Mouse (Mus musculus) v-Abl transformed pro-B cells (cell line): Measurements from ENCODE around the gene Tmem120b.

ENCODE experiments used
- in situ Hi-C, 2 experiments: fragments of 400-800 bp; cut with MboI; formaldehyde crosslinking; loops; one replicate each; pipeline ENCODE4 v1.15.1; 2025; ENCODE audit not compliant: unreplicated experiment in 2 of 2

Gene Tmem120b

DNA sequence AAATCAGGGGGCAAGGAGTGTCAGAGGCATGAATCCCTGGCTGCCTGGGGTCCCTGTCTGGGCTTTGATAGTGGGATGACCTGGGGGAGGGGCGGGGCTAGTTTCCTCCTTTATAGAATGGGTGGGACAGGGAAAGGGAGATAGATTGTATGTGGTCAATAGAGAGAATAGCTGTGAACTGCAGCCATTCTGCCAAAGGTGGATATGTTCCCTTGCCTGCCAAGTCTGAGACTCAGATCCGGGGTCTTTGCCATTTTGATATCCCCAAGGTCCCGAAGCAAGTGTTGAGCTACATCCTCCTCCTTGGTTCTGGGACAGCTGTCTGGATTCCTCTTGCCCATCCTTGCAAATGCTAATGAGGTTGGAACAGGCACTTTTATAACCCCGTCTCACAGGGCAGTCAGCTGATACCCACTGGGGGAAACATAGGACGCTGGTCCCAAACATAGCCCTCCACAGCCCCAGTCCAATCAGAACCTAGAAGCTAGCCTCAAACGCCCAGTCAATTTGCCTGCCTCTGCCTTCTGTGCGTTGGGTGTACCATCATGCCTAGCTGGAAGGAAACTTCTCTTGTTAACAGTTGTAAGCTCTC lies 52.5 kb downstream of the Tmem120b start:
- in situ Hi-C loops, result no loop called here

DNA sequence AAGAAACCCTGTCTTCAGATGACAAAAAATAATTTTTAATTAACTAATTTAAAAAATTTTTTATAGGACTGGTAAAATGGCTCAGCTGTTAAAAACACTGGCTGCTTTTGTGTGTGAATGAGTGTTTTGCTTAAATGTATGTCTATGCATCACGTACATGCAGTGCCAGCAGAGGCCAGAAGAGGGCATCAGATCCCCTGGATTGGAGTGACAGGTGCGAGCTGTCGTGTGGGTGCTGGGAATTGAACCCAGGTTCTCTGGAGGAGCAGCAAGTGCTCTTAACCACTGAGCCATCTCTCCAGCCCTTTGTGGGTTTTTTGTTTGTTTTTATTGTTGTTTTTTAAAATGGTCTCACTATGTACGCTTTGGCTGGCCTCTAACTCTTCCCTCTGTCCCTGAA lies 54.0 kb downstream of the Tmem120b start:
- in situ Hi-C loops, result no loop called here

- in situ Hi-C loops, result no loop called here
Measured at GRCm38 (mm10) chr5:123125105-123125504, 56.9 kb downstream of the Tmem120b start.

GRCm38 (mm10) chr5:123125638-123126406 lies 57.6 kb downstream of the Tmem120b start:
- in situ Hi-C loops, result no loop called here

DNA sequence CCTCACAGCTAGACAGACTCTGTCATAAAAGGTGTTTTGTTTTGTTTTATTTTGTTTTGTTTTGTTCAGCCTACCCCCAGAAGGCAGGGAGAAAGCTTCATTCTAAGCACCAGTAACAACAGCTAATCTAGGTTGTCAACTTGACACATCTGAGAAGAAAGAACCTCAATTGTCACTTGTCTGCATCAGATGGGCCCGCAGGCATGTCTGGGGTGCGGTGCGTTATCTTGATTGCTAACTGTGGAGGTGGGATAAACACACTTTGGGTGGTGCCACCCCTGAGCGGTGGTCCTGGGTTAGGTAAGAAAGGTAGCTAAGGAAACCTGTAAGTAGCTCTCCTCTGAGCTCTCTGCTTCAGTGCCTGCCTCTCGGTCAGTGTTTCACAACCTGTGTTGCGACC lies 58.8 kb downstream of the Tmem120b start:
- in situ Hi-C loops, result no loop called here

DNA sequence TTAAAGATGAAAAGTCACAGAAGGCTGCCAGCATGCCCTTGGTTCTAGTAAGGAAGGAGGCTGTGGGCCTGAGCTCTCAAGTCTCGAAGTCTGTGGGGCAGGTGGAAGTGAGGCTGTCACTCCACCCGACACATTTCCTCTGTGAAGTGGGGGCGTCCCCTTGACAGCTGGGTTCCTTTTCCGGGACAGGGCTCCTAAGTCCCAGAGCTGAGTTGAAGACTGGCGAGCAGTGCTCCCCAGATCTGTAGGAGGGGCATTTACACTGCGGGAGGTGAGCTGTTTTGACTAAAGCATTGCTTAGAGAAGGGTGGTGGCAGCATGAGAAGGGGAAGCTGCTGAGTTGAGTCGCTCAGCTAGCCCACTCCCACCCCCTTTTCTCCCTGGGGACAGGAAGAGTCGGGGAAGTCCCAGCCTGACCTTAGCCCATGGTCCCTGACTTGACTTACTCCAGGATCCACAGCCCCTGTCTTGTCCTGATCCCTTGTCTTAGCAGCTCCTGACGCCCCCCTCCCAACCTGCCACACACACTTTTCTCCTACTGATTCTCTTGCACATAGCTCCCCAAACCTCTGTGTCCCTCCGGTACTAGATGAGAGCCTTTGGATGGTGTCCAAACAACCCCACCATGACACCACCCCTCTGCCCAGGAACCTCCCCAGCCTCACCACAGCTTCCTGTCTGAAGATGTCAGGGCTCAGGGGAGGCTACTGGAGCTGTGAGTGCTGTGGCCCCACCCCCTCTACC lies 60.4 kb downstream of the Tmem120b start:
- in situ Hi-C loops, result no loop called here

GRCm38 (mm10) chr5:123129170-123129757 lies 61.0 kb downstream of the Tmem120b start:
- in situ Hi-C loops, result no loop called here

DNA sequence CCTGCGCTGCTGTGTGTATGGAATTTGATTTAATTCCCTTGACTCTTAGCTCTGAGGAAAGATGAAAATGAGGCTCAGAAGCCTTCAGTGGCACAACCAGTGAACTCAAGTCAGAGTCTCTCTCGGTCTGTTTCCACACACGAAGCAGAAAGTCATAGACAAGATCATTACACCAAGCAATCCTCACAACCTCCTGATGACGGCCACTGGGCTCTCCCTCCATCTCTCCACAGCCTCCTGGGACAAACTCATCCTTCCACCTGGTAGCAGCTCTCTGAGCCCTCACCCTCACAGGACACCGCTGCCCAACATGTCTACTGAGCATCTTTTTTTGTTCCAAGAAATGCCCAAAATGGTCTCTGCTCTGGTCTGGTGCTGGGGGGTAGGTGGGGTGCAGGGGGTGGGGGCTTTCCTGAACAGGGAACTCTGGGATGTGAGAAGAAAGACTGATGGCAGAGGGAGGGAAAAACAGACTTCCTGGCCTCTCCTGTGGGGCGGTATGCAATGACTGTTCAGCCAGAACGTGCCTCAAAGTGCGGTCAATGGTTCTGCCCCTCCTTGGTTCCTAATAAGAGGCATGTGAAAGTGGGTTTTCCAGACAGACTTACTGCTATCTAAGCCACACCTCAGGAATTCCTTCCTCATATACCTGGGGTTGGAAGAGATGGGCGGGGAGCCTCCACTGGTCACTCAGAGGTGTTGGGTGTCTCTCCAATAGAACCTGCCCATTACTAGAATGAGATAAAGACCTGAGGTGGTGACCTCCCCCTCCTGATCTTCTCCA lies 62.0 kb downstream of the Tmem120b start:
- in situ Hi-C loops, result loop anchor here (5.0 kb wide), 1 partner anchor 42 kb away; no protein-coding TSS in a partner anchor

GRCm38 (mm10) chr5:123130814-123131148 lies 62.6 kb downstream of the Tmem120b start:
- in situ Hi-C loops, result loop anchor here (5.0 kb wide), 1 partner anchor 42 kb away; no protein-coding TSS in a partner anchor

- in situ Hi-C loops, result loop anchor here (5.0 kb wide), 1 partner anchor 40 kb away; no protein-coding TSS in a partner anchor
Measured at GRCm38 (mm10) chr5:123132308-123133071, 64.3 kb downstream of the Tmem120b start, which contains the start of gene Rhof. Gene Rhof (minus strand): TSS chr5:123132692.

DNA sequence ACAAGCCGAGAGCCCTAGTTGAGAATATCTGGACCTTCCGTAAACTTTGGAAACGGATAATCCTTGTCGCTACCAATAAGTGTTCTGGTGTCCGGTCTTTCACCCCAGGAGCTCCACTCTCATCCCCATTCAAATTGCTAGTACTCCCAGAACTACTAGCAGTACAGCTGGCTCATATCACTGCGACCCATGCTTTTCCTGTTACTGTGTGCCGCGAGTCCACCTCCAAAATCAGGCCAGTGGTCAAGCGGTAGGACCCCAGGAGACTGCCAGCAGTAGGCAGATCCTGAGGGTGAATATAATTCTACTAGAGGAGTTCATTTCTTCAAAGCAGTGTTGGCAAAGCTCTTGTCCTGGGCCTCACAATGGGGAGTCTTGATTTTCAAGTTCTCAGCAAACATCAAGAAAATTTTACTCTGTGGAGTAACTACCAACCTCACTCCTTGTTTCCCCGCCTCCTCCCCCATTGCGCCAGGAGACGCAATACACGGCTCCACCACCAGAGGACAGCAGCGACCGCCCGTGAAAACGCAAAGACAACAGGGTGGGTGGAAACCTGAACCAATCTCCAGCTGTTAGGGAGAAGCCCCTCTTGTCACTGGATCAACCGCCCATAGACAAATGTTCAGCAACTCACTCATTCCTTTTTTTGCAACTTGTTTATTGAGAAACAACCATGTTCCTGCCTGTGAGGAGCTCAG lies 65.0 kb downstream of the Tmem120b start:
- in situ Hi-C loops, result loop anchor here (5.0 kb wide), 1 partner anchor 39 kb away; no protein-coding TSS in a partner anchor

DNA sequence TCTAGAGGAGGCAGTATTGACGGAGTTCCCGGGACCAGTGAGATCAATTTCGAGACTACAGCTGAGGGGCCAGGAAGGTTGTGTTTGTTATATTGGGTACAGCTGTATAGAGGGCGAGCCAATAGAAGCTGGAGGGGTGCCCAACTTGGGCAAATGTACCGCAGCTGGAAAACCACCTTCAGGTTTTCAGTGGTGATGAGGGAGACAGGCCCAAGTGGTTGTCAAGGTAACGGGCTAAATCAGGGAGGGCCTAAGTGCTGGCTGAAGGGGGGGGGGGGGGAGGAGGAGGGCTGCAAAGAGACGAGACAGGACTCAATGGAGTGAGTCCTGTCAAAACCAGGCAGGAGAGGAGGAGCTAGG lies 65.5 kb downstream of the Tmem120b start:
- in situ Hi-C loops, result loop anchor here (5.0 kb wide), 1 partner anchor 39 kb away; no protein-coding TSS in a partner anchor

DNA sequence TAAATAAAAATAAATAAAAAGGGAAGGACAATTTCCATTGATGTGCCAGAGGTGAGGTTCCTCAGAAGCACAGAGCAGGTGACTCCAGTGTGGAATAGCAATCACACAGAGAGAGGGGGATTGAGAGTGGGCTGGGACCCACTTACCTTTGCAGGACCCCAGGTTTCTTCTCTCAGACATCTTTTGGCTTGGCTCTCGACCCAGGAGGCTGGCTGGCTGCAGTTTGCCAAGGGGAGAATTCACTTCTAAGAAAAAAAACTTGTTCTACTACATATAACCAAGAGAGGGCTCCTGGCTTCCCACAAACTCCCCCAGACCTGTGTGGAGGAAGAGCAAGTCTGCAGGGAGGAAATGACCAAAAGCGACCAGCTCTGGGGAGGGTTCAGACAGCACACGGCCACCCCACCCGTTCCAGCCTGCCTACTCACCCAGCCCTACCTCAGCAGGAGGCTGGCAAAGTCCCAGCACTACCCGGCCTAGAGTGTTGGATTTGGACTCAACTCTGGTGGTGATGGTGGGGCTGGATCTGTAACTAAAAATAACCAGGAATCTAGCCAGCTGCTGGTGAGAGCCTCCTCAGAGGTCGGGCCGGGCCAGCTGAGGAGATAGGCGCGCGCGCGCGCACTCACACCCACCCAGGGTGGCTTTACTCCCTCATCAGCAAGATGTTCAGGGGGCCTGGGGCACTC lies 66.1 kb downstream of the Tmem120b start:
- in situ Hi-C loops, result loop anchor here (5.0 kb wide), 1 partner anchor 38 kb away; no protein-coding TSS in a partner anchor

GRCm38 (mm10) chr5:123134875-123135382 lies 66.7 kb downstream of the Tmem120b start:
- in situ Hi-C loops, result loop anchor here (5.0 kb wide), 1 partner anchor 37 kb away; no protein-coding TSS in a partner anchor

DNA sequence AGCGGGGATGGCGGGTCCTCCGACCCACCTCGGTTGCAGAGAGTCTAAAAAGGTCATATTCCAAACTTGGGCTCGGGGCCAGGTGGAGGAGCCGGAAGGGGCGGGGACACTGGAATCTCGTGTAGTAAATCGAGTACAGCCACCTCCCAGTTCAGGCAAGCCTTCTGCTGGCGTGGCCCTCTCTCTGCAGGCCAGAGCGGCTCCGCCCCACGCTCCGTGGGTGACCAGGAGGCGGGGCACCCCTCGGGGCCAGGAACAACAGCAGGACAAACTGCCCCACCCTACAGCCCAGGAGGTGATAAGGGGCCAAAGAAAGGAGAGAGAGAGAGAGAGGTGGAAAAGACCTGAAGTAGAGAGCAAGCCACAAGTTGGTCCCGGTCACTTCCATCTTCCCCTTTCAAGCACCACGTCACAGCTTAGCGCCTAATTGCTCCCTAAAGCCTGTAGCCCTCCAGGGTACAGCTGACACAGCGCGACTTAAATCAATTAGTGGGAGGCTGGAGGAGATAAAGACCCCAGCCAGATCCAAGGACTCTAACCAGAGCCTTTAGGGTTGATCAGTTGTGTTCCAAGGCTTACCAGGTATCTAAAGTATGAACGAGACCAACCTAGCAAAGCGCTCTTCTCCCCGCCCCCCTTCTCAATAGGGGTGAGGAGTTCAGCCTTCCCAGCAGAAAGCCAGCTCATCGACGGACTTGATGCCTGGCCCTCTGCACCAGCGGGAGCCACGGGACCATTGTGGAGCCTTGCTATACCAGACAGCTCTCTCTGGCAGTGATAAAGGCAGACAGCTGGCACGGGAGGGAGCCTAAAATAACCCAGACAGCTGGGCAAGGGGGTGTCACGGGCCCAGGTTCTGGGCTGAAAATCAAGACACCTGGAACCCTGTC lies 67.5 kb downstream of the Tmem120b start:
- in situ Hi-C loops, result no loop called here

GRCm38 (mm10) chr5:123136361-123137043 lies 68.3 kb downstream of the Tmem120b start:
- in situ Hi-C loops, result no loop called here
